Mouse (Mus musculus) liver, embryonic 16.5 days (tissue): ENCODE results near the gene Eln. TPM values are rescaled to one million over a fixed set of nuclear protein-coding genes. Genes with fewer than 3 reads are reported as not detected.

Experiments used
- ATAC-seq: fragments of 200-750 bp; cut with Nextera tagmentation; 2 replicates; pipeline ENCODE4 v1.8.0; 2017; ENCODE audit warnings: low read depth, mild to moderate bottlenecking, moderate number of reproducible peaks, moderate library complexity
- H3K27ac ChIP-seq: fragments of 300-500 bp; sonication (generic); 2 replicates; pipeline ENCODE4 v1.5.1; 2014; ENCODE audit warnings: mild to moderate bottlenecking, low read length
- H3K27me3 ChIP-seq: fragments of 300-500 bp; sonication (generic); 2 replicates; pipeline ENCODE4 v1.6.1; 2014; ENCODE audit warnings: low read depth, low read length, mixed read lengths; ENCODE audit not compliant: control insufficient read depth, insufficient read depth
- H3K36me3 ChIP-seq: fragments of 300-500 bp; sonication (generic); 2 replicates; pipeline ENCODE4 v1.6.1; 2014; ENCODE audit warnings: mild to moderate bottlenecking; ENCODE audit not compliant: control insufficient read depth, insufficient read depth
- H3K4me1 ChIP-seq: fragments of 300-500 bp; sonication (generic); 2 replicates; pipeline ENCODE4 v1.6.1; 2014; ENCODE audit warnings: low read depth, low read length, mixed read lengths; ENCODE audit not compliant: control insufficient read depth
- H3K4me2 ChIP-seq: fragments of 300-500 bp; sonication (generic); 2 replicates; pipeline ENCODE4 v1.6.1; 2014; ENCODE audit warnings: low read depth, low read length, mixed read lengths
- H3K4me3 ChIP-seq: fragments of 300-500 bp; sonication (generic); 2 replicates; pipeline ENCODE4 v1.5.1; 2014; ENCODE audit warnings: low read depth, mild to moderate bottlenecking, low read length
- H3K9ac ChIP-seq: fragments of 300-500 bp; sonication (generic); 2 replicates; pipeline ENCODE4 v1.6.1; 2014; ENCODE audit warnings: low read depth, low read length
- H3K9me3 ChIP-seq: fragments of 300-500 bp; sonication (generic); replicated peaks from 2 replicates; pipeline ENCODE4 v1.6.1; 2016; ENCODE audit warnings: low read length; ENCODE audit not compliant: control insufficient read depth
- WGBS: fragments of 180-500 bp; shearing (Covaris S2); extraction: QIAGEN DNeasy Blood & Tissue Kit; methylation state at CpG from one replicate; pipeline ENCODE4 v1.1.7; 2014; ENCODE audit not compliant: insufficient replicate concordance; 5-methylcytosine and 5-hydroxymethylcytosine counted together
- polyA plus RNA-seq: library from polyadenylated mRNA; unstranded; fragments of >200 nt; fragmentation: Nextera tagmentation; extraction: Ambion mirVana; gene quantifications from 2 replicates; pipeline ENCODE4 v1.2.1, GENCODE M21; 2015

Eln gene
- polyA plus RNA-seq, 1 experiment from 2014 or later, result 5.7 TPM

DNA sequence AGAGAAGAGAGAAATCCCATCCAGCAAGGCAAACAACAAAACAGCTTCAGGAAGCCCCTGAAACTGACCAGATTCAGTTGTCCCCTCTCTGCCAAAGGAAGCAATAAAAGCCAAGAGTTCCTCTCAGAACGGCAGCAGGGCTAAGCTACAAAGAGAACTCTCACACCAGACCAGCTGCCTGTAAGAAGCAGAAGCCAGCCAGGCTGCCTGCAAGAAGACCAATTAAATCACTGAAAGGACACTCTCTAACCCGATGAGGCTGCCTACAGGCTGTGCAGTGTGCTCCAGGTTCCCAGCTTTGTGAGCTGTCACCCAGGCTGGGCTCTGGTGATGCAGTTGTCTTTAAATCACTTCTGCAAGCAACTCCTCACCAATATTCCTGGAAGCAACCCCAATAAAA lies 63.3 kb downstream of the Eln start:
- Histone ChIP-seq H3K9ac (no peak overlapping the region), H3K4me1 (peaks cover 11% of the 10 kb centered on the region), H3K4me2 (no peak overlapping the region), H3K27ac (no peak overlapping the region), H3K27me3 (peaks cover 8% of the 10 kb centered on the region), H3K9me3 (no peaks in the 10 kb centered on the region), H3K36me3 (no peaks in the 10 kb centered on the region), H3K4me3 (no peak overlapping the region)
- 45% methylated on average over 2 of the region's 2 CpGs for WGBS
- no peak for ATAC-seq

DNA sequence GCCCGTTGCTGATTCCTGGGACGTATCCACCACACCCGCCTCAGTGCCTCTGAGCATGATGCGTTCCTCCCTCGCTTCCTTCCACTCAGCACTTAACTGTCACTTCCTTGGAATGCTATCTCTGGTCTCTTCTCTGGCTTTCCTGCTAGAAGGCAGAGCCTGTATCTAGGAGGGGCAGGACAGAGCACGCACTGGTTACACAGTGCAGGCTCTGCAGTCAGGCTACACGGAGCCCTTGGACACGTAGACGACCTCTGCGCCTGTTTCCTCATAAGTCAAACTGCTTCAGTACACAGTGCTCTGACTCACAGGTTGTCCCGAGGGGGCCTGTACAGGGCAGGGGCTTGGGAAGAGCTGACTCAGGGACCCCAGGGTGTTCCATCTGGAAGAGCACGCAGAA lies 66.9 kb downstream of the Eln start:
- Histone ChIP-seq H3K4me3 (no peak overlapping the region), H3K27ac (peak overlapping the region; percentile 1), H3K4me2 (no peak overlapping the region), H3K9ac (no peak overlapping the region), H3K9me3 (no peaks in the 10 kb centered on the region), H3K27me3 (no peaks in the 10 kb centered on the region), H3K36me3 (no peaks in the 10 kb centered on the region), H3K4me1 (peaks cover 17% of the 10 kb centered on the region)
- 65% methylated on average over 12 of the region's 12 CpGs for WGBS
- ATAC-seq, result peak; percentile 70

DNA sequence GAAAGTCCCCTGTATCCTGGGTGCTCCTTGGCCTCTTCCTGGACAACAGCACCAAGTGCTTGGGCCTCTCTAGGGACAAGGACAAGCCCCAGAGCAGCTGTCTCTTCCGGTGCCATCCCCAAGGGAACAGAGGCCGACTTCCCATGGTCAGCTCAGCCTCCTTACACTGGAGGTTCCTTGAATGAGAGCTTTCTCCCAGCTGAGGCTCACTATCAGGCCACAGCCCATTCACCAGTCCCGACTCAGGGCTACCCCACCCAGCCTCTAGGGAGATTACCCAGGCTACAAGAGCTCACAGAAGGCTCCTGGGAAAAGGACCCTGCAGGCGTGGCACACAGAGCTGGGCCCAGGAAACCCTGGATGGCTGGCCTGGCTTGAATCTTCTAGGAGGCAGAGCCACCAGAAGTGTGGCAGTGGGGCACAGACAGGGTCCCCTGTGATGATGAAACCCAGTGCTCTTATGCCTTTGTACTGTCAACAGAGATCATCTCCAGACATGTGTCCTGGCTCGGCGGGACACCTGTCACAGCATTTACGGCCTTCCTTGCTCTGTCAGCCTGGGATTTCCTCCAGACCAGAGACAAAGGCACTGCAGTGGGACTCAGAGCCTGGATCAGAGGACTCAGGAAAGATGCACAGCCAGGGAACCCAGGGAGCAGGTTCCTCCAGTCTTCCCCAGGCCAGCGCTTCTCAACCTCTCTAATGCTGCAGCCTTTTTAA lies 68.1 kb downstream of the Eln start:
- ATAC-seq, result no peak
- peaks cover 17% of the 10 kb centered on the region for H3K4me1 ChIP-seq
- H3K27me3 ChIP-seq, result no peaks in the 10 kb centered on the region
- WGBS, result 49% methylated on average over 8 of the region's 8 CpGs
- no peak overlapping the region for H3K4me2 ChIP-seq
- H3K9me3 ChIP-seq, result no peaks in the 10 kb centered on the region
- no peak overlapping the region for H3K9ac ChIP-seq
- H3K36me3 ChIP-seq, result no peaks in the 10 kb centered on the region
- no peak overlapping the region for H3K27ac ChIP-seq
- H3K4me3 ChIP-seq, result no peak overlapping the region

DNA sequence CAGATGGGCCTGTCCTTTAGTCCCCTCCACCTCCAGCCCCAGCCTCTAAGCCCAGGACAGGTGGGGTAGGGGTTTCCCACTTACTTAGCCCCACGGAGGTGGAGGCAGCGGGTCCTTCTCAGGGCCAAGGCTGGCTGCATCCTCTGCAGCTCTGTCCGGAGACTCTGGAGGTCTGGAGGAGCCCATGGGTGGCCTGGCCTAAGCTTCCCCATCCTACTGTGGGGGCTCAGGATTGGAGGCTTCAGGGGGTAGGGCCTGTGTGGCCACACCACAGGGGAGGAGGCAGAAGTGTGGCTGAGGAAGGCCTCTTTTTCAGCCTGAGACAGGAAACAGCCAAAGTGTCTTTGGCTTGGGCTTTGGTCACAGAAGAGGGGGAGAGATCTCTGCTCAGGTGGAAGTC lies 69.1 kb downstream of the Eln start:
- Histone ChIP-seq H3K27me3 (no peaks in the 10 kb centered on the region), H3K9ac (0 out of 2 replicates have a peak overlapping the region, but pooled peaks have one; percentile 21), H3K4me3 (0 out of 2 replicates have a peak overlapping the region, but pooled peaks have one; percentile 14), H3K4me1 (peaks cover 17% of the 10 kb centered on the region), H3K27ac (no peak overlapping the region), H3K9me3 (no peaks in the 10 kb centered on the region), H3K4me2 (no peak overlapping the region), H3K36me3 (no peaks in the 10 kb centered on the region)
- no peak for ATAC-seq
- WGBS, result 60% methylated on average over 3 of the region's 3 CpGs

DNA sequence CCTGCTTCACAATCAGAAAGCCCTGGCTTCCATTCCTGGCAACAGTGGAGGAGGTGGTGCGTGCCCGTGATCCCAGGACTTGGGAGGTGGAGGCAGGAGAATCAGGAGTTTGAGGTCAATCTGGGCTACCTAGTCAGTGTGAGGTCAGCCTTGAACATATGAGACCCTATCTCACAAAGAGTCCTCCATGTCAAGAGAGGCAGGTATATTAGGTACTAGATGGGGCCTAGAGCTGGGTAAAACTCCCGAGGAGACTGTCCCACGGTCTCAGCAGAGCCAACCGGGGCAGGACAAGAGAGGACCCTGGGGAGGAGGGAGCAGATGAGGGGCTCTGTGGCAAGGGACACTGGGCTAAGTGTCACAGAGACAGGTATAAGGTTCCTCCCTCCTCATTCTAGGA lies 69.6 kb downstream of the Eln start:
- Histone ChIP-seq H3K27me3 (no peaks in the 10 kb centered on the region), H3K27ac (no peak overlapping the region), H3K4me1 (peaks cover 17% of the 10 kb centered on the region), H3K36me3 (no peaks in the 10 kb centered on the region), H3K9ac (no peak overlapping the region), H3K4me2 (peak overlapping the region; percentile 6; the same call in 1 of the 2 replicates), H3K9me3 (no peaks in the 10 kb centered on the region), H3K4me3 (no peak overlapping the region)
- WGBS, result 63% methylated on average over 5 of the region's 5 CpGs
- no peak for ATAC-seq

DNA sequence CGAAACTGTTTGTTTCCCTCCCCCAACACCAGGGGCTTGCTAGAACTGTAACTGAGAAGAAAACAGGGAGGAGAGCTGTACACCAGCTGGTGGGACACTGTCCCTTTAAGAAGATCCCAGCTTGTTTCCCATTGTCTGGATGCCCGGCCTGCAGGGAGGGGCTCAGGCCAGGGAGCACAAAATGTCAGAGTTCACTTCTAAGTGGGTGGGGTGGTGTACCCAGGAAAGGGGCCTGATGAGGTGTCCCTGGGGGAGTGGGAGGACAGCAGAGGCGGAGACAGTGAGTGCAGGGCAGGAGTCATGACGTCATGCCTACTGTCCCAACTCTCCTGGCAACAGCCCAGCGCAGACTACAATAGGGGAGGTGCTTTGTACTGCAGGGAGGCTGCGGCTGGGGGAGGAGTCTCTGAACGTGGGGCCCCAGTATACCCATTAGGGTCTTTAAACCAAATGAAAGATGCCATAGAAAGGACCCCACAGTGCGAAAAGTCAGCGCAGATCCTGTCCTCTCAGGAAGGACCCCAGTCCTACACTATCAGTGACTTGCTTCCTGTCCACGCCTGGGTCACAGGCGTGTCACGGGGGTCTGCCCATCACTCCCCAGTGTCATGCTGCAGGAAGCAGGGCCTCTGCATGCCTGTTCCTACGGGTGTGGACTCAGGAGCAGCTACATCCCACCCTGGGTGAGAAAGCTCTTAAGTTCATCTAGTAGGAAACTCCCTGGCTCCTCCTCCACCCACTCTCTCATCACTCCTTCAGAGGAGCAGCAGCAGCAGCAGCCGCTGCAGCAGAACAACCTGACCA lies 71.0 kb downstream of the Eln start:
- 5% methylated on average over 14 of the region's 14 CpGs for WGBS
- H3K36me3 ChIP-seq, result no peaks in the 10 kb centered on the region
- H3K27ac ChIP-seq, result peak overlapping the region; percentile 22; the same call in 1 of the 2 replicates
- no peaks in the 10 kb centered on the region for H3K9me3 ChIP-seq
- peak overlapping the region; percentile 47 for H3K4me2 ChIP-seq
- peak; percentile 63 for ATAC-seq
- no peaks in the 10 kb centered on the region for H3K27me3 ChIP-seq
- peaks cover 17% of the 10 kb centered on the region for H3K4me1 ChIP-seq
- no peak overlapping the region for H3K9ac ChIP-seq
- H3K4me3 ChIP-seq, result peak overlapping the region; percentile 30

DNA sequence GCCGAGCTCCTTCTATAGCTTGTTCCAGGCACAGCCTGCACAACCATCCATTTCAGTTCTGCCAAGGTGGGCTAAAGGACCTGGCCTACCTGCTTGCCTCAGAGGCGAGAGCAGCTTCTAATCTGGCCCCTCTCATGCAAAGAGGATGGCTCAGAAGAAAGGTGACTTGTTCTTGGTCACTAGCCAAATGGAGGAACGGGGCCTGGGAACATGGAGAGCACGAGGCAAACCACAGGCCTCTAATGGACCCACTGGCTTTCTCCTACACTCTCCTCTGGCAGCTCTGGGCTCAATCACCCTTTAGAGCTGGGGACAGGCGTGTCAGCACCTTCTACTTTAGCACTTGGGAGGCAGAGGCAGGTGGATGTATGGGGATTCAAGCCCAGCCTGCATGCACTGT lies 72.1 kb downstream of the Eln start:
- H3K4me2 ChIP-seq, result no peak overlapping the region
- no peaks in the 10 kb centered on the region for H3K9me3 ChIP-seq
- H3K27me3 ChIP-seq, result no peaks in the 10 kb centered on the region
- H3K36me3 ChIP-seq, result no peaks in the 10 kb centered on the region
- ATAC-seq, result no peak
- H3K4me3 ChIP-seq, result no peak overlapping the region
- peaks cover 17% of the 10 kb centered on the region for H3K4me1 ChIP-seq
- H3K9ac ChIP-seq, result no peak overlapping the region
- no peak overlapping the region for H3K27ac ChIP-seq
- WGBS, result 62% methylated on average over 5 of the region's 5 CpGs

DNA sequence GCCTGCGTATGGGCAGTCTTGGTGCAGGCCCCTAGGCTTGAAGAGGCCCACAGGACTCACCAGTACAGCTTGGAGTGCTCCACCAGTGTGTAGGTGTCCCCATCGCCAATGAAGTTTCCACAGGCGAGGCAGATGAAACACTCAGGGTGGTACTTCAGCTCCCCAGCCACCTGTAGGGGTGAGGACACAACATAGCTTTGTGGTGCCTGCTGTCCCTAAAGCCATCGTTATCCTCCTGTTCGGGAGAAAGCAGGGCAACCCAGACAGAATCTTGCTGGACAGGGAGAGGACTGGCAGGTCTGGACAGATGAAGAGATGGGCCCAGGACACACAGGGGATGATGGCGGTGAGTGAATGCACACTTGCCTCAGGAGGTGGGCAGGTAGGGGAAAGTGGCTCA lies 74.5 kb downstream of the Eln start:
- H3K9me3 ChIP-seq, result no peaks in the 10 kb centered on the region
- H3K4me3 ChIP-seq, result no peak overlapping the region
- H3K27me3 ChIP-seq, result no peaks in the 10 kb centered on the region
- no peak overlapping the region for H3K4me2 ChIP-seq
- ATAC-seq, result no peak
- no peaks in the 10 kb centered on the region for H3K36me3 ChIP-seq
- no peak overlapping the region for H3K9ac ChIP-seq
- no peak overlapping the region for H3K27ac ChIP-seq
- 73% methylated on average over 6 of the region's 6 CpGs for WGBS
- H3K4me1 ChIP-seq, result peaks cover 9% of the 10 kb centered on the region

DNA sequence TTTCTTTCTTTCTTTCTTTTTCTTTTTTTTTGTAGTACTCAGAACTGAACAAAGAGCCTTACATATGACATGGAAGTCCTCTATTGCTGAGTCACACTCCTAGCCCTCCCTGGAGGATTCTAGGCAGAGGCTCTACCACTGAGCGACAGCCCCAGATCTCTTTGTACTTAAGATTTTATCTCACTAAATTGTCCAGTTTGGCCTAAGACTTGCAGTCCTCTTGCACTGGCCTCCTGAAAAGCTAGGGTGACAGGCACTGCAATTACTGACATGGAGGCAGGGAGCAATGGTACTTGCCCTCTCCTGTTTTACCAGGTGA lies 75.0 kb downstream of the Eln start:
- Histone ChIP-seq H3K9ac (no peak overlapping the region), H3K4me3 (no peak overlapping the region), H3K27me3 (no peaks in the 10 kb centered on the region), H3K36me3 (no peaks in the 10 kb centered on the region), H3K9me3 (no peaks in the 10 kb centered on the region), H3K4me1 (peaks cover 9% of the 10 kb centered on the region), H3K4me2 (no peak overlapping the region), H3K27ac (no peak overlapping the region)
- WGBS, result 73% methylated on average over 1 of the region's 1 CpGs
- no peak for ATAC-seq
